Comparison of ENCODE assay signal across 7 mouse cellular contexts in genomic region chr9:13299190-13299589, GRCm38 (mm10). TPM values are rescaled to one million over a fixed set of nuclear protein-coding genes. Genes with fewer than 3 reads are reported as not detected.
DNase-seq lines count a peak whose midpoint lies in the region; ATAC-seq and TF ChIP-seq lines count a peak whose summit lies in the region.

No protein-coding gene starts in this region.

- no peak for DNase-seq in thymus, adult 2 months
- no peak for DNase-seq in thymus, postnatal 4 days
- DNase-seq in heart, adult 18-20 months = peak; percentile 58 to 62
- no peak for DNase-seq in limb, embryonic 10.5 days (ENCODE audit: low spot score)
- DNase-seq in right cerebral cortex, postnatal 36 days (ENCODE audit: low spot score in 2 of 2) = no peak
- no peak for DNase-seq in ovary, adult 18-20 months (ENCODE audit: low spot score)

- no peaks in the 10 kb centered on the region for H3K27me3 ChIP-seq in thymus, adult 2 months (ENCODE audit: control insufficient read depth, insufficient read depth, low read length)
- 0 out of 2 replicates have a peak, but pooled peaks cover 4% of the 10 kb centered on the region for H3K27me3 ChIP-seq in limb, embryonic 10.5 days (ENCODE audit: low read depth, poor library complexity, severe bottlenecking)
- no peaks in the 10 kb centered on the region for H3K27me3 ChIP-seq in neural tube, embryonic 15.5 days (replicated peaks)

- TF ChIP-seq POLR2A in thymus, adult 2 months (IDR thresholded peaks at IDR 0.05; ENCODE audit: control insufficient read depth, extremely low read depth, insufficient read depth, low read length, poor library complexity) = no peak

- TF ChIP-seq CTCF in thymus, adult 2 months (IDR thresholded peaks at IDR 0.05; ENCODE audit: borderline replicate concordance, control insufficient read depth, extremely low read depth, insufficient read depth, low read length, poor library complexity) = no peak

- ATAC-seq in neural tube, embryonic 15.5 days (ENCODE audit: low FRiP score) = no peak

- H3K27ac ChIP-seq in thymus, adult 2 months (ENCODE audit: control insufficient read depth, insufficient read depth, low read length) = no peak overlapping the region
- no peak overlapping the region for H3K27ac ChIP-seq in limb, embryonic 10.5 days
- H3K27ac ChIP-seq in neural tube, embryonic 15.5 days (replicated peaks) = peak overlapping the region; percentile 82

- H3K36me3 ChIP-seq in thymus, adult 2 months (ENCODE audit: control insufficient read depth, insufficient read depth, low read length) = no peaks in the 10 kb centered on the region
- no peaks in the 10 kb centered on the region for H3K36me3 ChIP-seq in limb, embryonic 10.5 days
- no peaks in the 10 kb centered on the region for H3K36me3 ChIP-seq in neural tube, embryonic 15.5 days

- WGBS in thymus, adult 2 months = 78% methylated on average over 6 of the region's 6 CpGs
- WGBS in limb, embryonic 10.5 days = 86% methylated on average over 6 of the region's 6 CpGs
- 65% methylated on average over 6 of the region's 6 CpGs for WGBS in neural tube, embryonic 15.5 days

- peak overlapping the region; percentile 16; the same call in 1 of the 2 replicates for H3K4me3 ChIP-seq in thymus, adult 2 months (ENCODE audit: control insufficient read depth, insufficient read depth, low read length)
- H3K4me3 ChIP-seq in limb, embryonic 10.5 days = peak overlapping the region; percentile 65; the same call in 1 of the 2 replicates
- peak overlapping the region; percentile 66 for H3K4me3 ChIP-seq in neural tube, embryonic 15.5 days (replicated peaks)

- H3K4me1 ChIP-seq in thymus, adult 2 months (replicated peaks; ENCODE audit: control insufficient read depth, insufficient read depth, low read length) = peaks cover 34% of the 10 kb centered on the region
- peaks cover 64% of the 10 kb centered on the region for H3K4me1 ChIP-seq in limb, embryonic 10.5 days
- peaks cover 68% of the 10 kb centered on the region for H3K4me1 ChIP-seq in neural tube, embryonic 15.5 days

- peak overlapping the region; percentile 93 for H3K4me2 ChIP-seq in neural tube, embryonic 15.5 days

- no peaks in the 10 kb centered on the region for H3K9me3 ChIP-seq in limb, embryonic 10.5 days (replicated peaks)
- no peaks in the 10 kb centered on the region for H3K9me3 ChIP-seq in neural tube, embryonic 15.5 days (replicated peaks)

- 0 out of 2 replicates have a peak overlapping the region, but pooled peaks have one; percentile 34 for H3K9ac ChIP-seq in neural tube, embryonic 15.5 days (replicated peaks)

RNA-seq across cellular contexts. Expression of gene Maml2, which starts 1.4 kb away (rescaled TPM):
- polyA plus RNA-seq in thymus, adult 2 months (2012; rRNA removed) = 12.9 and 14.3 TPM in 2 replicates
- 1 to 10 TPM; 5.3 to 6.0 TPM for total RNA-seq in heart, adult 18-20 months (2021)
- 4.5 and 8.0 TPM in 2 replicates for polyA plus RNA-seq in limb, embryonic 10.5 days (2016; fragmentation: Nextera tagmentation; extraction: Ambion mirVana)
- 12.0 TPM in 2 replicates for polyA plus RNA-seq in neural tube, embryonic 15.5 days (2015; fragmentation: Nextera tagmentation; extraction: Ambion mirVana)

RNA-seq across cellular contexts. Expression of gene Ccdc82, which starts 52.4 kb away (rescaled TPM):
- 16.3 and 17.8 TPM in 2 replicates for polyA plus RNA-seq in thymus, adult 2 months (2012; rRNA removed)
- 1 to 10 TPM; 7.8 to 9.8 TPM for total RNA-seq in heart, adult 18-20 months (2021)
- polyA plus RNA-seq in limb, embryonic 10.5 days (2016; fragmentation: Nextera tagmentation; extraction: Ambion mirVana) = 3.9 and 4.4 TPM in 2 replicates
- 14.1 and 14.6 TPM in 2 replicates for polyA plus RNA-seq in neural tube, embryonic 15.5 days (2015; fragmentation: Nextera tagmentation; extraction: Ambion mirVana)

RNA-seq across cellular contexts. Expression of gene Jrkl, which starts 53.6 kb away (rescaled TPM):
- polyA plus RNA-seq in thymus, adult 2 months (2012; rRNA removed) = 0.73 and 0.97 TPM in 2 replicates
- 1 to 10 TPM; 5.3 to 5.5 TPM for total RNA-seq in heart, adult 18-20 months (2021)
- polyA plus RNA-seq in limb, embryonic 10.5 days (2016; fragmentation: Nextera tagmentation; extraction: Ambion mirVana) = 6.3 and 7.2 TPM in 2 replicates
- polyA plus RNA-seq in neural tube, embryonic 15.5 days (2015; fragmentation: Nextera tagmentation; extraction: Ambion mirVana) = 9.6 and 10.2 TPM in 2 replicates

Comparison
In these comparisons a context has a peak if more than half of its experiments do, and no peak if none do; other contexts are left out.
1. DNase-seq: peak in heart, adult 18-20 months (2 of 2); none in thymus, adult 2 months (single experiment), thymus, postnatal 4 days (single experiment), limb, embryonic 10.5 days (single experiment), right cerebral cortex, postnatal 36 days (0 of 2) and ovary, adult 18-20 months (single experiment).
2. H3K4me3 ChIP-seq: peak in every context shown above with its lines; median percentile 66 in neural tube, embryonic 15.5 days; 65 in limb, embryonic 10.5 days; 16 in thymus, adult 2 months.